Mouse (Mus musculus): Measurements from ENCODE around the gene Rhbdf1. TPM values are rescaled to one million over a fixed set of nuclear protein-coding genes. Genes with fewer than 3 reads are reported as not detected.

Gene Rhbdf1
- 20.7 and 26.1 TPM in 2 replicates for polyA plus RNA-seq (2015; fragmentation: Nextera tagmentation; extraction: Ambion mirVana)

GRCm38 (mm10) chr11:32221951-32222409 lies at the start of gene Rhbdf1:
TSS of gene Rhbdf1 (minus strand) at chr11:32222300.
- H3K36me3 ChIP-seq (ENCODE audit: control insufficient read depth, insufficient read depth) = no peaks in the 10 kb centered on the region; the same call in 1 of the 2 replicates
- H3K4me1 ChIP-seq (replicated peaks; ENCODE audit: control insufficient read depth, insufficient read depth, low read length) = peaks cover 14% of the 10 kb centered on the region; the same call in 1 of the 2 replicates
- peak within 1 kb of the TSS; percentile 82 for H3K4me3 ChIP-seq (ENCODE audit: low read depth, low read length)
- TF ChIP-seq CTCF (IDR thresholded peaks at IDR 0.05; ENCODE audit: low read depth) = no peak
- H3K27me3 ChIP-seq (replicated peaks; ENCODE audit: control insufficient read depth, insufficient read depth, low read length) = no peaks in the 10 kb centered on the region
- WGBS = 0% methylated on average over 53 of the region's 72 CpGs
- H3K9ac ChIP-seq (ENCODE audit: low read depth, low read length) = peak within 1 kb of the TSS; percentile 84
- H3K4me2 ChIP-seq (replicated peaks; ENCODE audit: low read depth) = peak within 1 kb of the TSS; percentile 87
- peak; percentile 51 for ATAC-seq
- no peaks in the 10 kb centered on the region for H3K9me3 ChIP-seq (ENCODE audit: control insufficient read depth)
- H3K27ac ChIP-seq (ENCODE audit: low read depth, low read length) = peak within 1 kb of the TSS; percentile 88

- peaks cover 3% of the 10 kb centered on the region; the same call in 1 of the 2 replicates for H3K4me1 ChIP-seq (replicated peaks; ENCODE audit: control insufficient read depth, insufficient read depth, low read length)
- no peak overlapping the region for H3K4me2 ChIP-seq (replicated peaks; ENCODE audit: low read depth)
- H3K9ac ChIP-seq (ENCODE audit: low read depth, low read length) = no peak overlapping the region
- ATAC-seq = no peak
- H3K27ac ChIP-seq (ENCODE audit: low read depth, low read length) = no peak overlapping the region
- no peaks in the 10 kb centered on the region for H3K9me3 ChIP-seq (ENCODE audit: control insufficient read depth)
- no peak overlapping the region for H3K4me3 ChIP-seq (ENCODE audit: low read depth, low read length)
- TF ChIP-seq CTCF (IDR thresholded peaks at IDR 0.05; ENCODE audit: low read depth) = no peak
- H3K27me3 ChIP-seq (replicated peaks; ENCODE audit: control insufficient read depth, insufficient read depth, low read length) = peaks cover 1% of the 10 kb centered on the region
- H3K36me3 ChIP-seq (ENCODE audit: control insufficient read depth, insufficient read depth) = no peaks in the 10 kb centered on the region
- 58% methylated on average over 4 of the region's 4 CpGs for WGBS
These were observed 49.1 kb upstream of the Rhbdf1 start for GRCm38 (mm10) chr11:32271178-32271577.

GRCm38 (mm10) chr11:32268952-32269351 lies 46.9 kb upstream of the Rhbdf1 start:
- ATAC-seq = no peak
- H3K4me1 ChIP-seq (replicated peaks; ENCODE audit: control insufficient read depth, insufficient read depth, low read length) = peaks cover 3% of the 10 kb centered on the region; the same call in 1 of the 2 replicates
- H3K36me3 ChIP-seq (ENCODE audit: control insufficient read depth, insufficient read depth) = no peaks in the 10 kb centered on the region
- H3K4me2 ChIP-seq (replicated peaks; ENCODE audit: low read depth) = no peak overlapping the region
- no peaks in the 10 kb centered on the region for H3K9me3 ChIP-seq (ENCODE audit: control insufficient read depth)
- no peak for TF ChIP-seq CTCF (IDR thresholded peaks at IDR 0.05; ENCODE audit: low read depth)
- H3K4me3 ChIP-seq (ENCODE audit: low read depth, low read length) = no peak overlapping the region
- H3K27me3 ChIP-seq (replicated peaks; ENCODE audit: control insufficient read depth, insufficient read depth, low read length) = no peaks in the 10 kb centered on the region; the same call in 1 of the 2 replicates
- WGBS = 69% methylated on average over 5 of the region's 5 CpGs
- H3K9ac ChIP-seq (ENCODE audit: low read depth, low read length) = no peak overlapping the region
- H3K27ac ChIP-seq (ENCODE audit: low read depth, low read length) = no peak overlapping the region

- Histone ChIP-seq H3K9ac (ENCODE audit: low read depth, low read length) (peak overlapping the region; percentile 93), H3K4me3 (ENCODE audit: low read depth, low read length) (peak overlapping the region; percentile 84), H3K27me3 (replicated peaks; ENCODE audit: control insufficient read depth, insufficient read depth, low read length) (no peaks in the 10 kb centered on the region; the same call in 1 of the 2 replicates), H3K9me3 (ENCODE audit: control insufficient read depth) (no peaks in the 10 kb centered on the region), H3K36me3 (ENCODE audit: control insufficient read depth, insufficient read depth) (no peaks in the 10 kb centered on the region), H3K4me2 (replicated peaks; ENCODE audit: low read depth) (peak overlapping the region; percentile 86), H3K4me1 (replicated peaks; ENCODE audit: control insufficient read depth, insufficient read depth, low read length) (peaks cover 3% of the 10 kb centered on the region; the same call in 1 of the 2 replicates), H3K27ac (ENCODE audit: low read depth, low read length) (0 out of 2 replicates have a peak overlapping the region, but pooled peaks have one; percentile 89)
- 27% methylated on average over 5 of the region's 5 CpGs for WGBS
- TF ChIP-seq CTCF (IDR thresholded peaks at IDR 0.05; ENCODE audit: low read depth) = no peak
- ATAC-seq = peak; percentile 12; the same call in 1 of the 2 replicates
These were observed 45.9 kb upstream of the Rhbdf1 start for GRCm38 (mm10) chr11:32267964-32268363.

- TF ChIP-seq CTCF (IDR thresholded peaks at IDR 0.05; ENCODE audit: low read depth) = peak; percentile 17; the same call in 1 of the 2 replicates
These were observed 45.2 kb upstream of the Rhbdf1 start, which contains the start of gene Nprl3 for GRCm38 (mm10) chr11:32267188-32267884. TSS of gene Nprl3 (minus strand) at chr11:32267707.

GRCm38 (mm10) chr11:32266776-32267175 lies 44.7 kb upstream of the Rhbdf1 start:
- Histone ChIP-seq H3K4me3 (ENCODE audit: low read depth, low read length) (peak overlapping the region; percentile 84), H3K27me3 (replicated peaks; ENCODE audit: control insufficient read depth, insufficient read depth, low read length) (no peaks in the 10 kb centered on the region; the same call in 1 of the 2 replicates), H3K36me3 (ENCODE audit: control insufficient read depth, insufficient read depth) (peaks cover 10% of the 10 kb centered on the region; the same call in 1 of the 2 replicates), H3K9me3 (ENCODE audit: control insufficient read depth) (no peaks in the 10 kb centered on the region), H3K4me1 (replicated peaks; ENCODE audit: control insufficient read depth, insufficient read depth, low read length) (peaks cover 3% of the 10 kb centered on the region; the same call in 1 of the 2 replicates), H3K9ac (ENCODE audit: low read depth, low read length) (peak overlapping the region; percentile 93), H3K27ac (ENCODE audit: low read depth, low read length) (peak overlapping the region; percentile 89; the same call in 1 of the 2 replicates), H3K4me2 (replicated peaks; ENCODE audit: low read depth) (peak overlapping the region; percentile 86)
- TF ChIP-seq CTCF (IDR thresholded peaks at IDR 0.05; ENCODE audit: low read depth) = no peak
- 15% methylated on average over 6 of the region's 6 CpGs for WGBS
- no peak for ATAC-seq

More at GRCm38 (mm10) chr11:32267188-32267884, 45.2 kb upstream of the Rhbdf1 start, which contains the start of gene Nprl3:
- no peaks in the 10 kb centered on the region for H3K9me3 ChIP-seq (ENCODE audit: control insufficient read depth)
- H3K27me3 ChIP-seq (replicated peaks; ENCODE audit: control insufficient read depth, insufficient read depth, low read length) = no peaks in the 10 kb centered on the region; the same call in 1 of the 2 replicates
- peak within 1 kb of the TSS; percentile 86 for H3K4me2 ChIP-seq (replicated peaks; ENCODE audit: low read depth)
- peaks cover 4% of the 10 kb centered on the region; the same call in 1 of the 2 replicates for H3K36me3 ChIP-seq (ENCODE audit: control insufficient read depth, insufficient read depth)
- H3K4me1 ChIP-seq (replicated peaks; ENCODE audit: control insufficient read depth, insufficient read depth, low read length) = peaks cover 3% of the 10 kb centered on the region; the same call in 1 of the 2 replicates
- peak within 1 kb of the TSS; percentile 93 for H3K9ac ChIP-seq (ENCODE audit: low read depth, low read length)
- H3K4me3 ChIP-seq (ENCODE audit: low read depth, low read length) = peak within 1 kb of the TSS; percentile 84
- under 1% methylated on average over 54 of the region's 54 CpGs for WGBS
- peak; percentile 99 for ATAC-seq
- peak within 1 kb of the TSS; percentile 89 for H3K27ac ChIP-seq (ENCODE audit: low read depth, low read length)
